In the genomic region with DNA sequence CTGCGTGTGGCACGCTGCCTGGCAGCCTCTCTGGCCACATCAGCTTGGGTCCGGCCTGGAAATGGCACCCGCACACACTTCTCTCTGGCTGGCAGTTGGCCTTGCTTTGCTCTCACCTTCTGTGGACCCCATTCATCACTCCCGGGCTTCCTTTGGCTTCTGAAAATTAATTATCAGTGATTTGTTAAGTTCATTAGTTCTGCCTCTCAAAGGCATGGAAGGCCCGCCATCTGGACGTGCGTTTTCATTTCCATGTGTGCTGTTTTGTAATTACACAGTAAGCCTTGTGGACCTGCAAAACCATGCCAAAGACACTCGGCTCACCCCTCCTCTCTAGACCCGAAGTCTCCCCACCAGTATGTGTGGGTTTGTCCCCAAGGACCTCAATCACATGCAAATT, we compare ENCODE assay signal across 16 mouse cellular contexts. TPM values are rescaled to one million over a fixed set of nuclear protein-coding genes. Genes with fewer than 3 reads are reported as not detected.
DNase-seq lines count a peak whose midpoint lies in the region; ATAC-seq lines count a peak whose summit lies in the region.
"Had no signal": no experiment of that assay in that cellular context is flagged by ENCODE, and none has a peak within 500 bp of the region (broad histone marks: within the 10 kb centered on the region; RNA-seq: fewer than 3 reads in every experiment).

No protein-coding gene starts in this region.

- 36% methylated on average over 10 of the region's 10 CpGs for WGBS in forebrain, embryonic 13.5 days
- WGBS in hindbrain, embryonic 12.5 days, result 37% methylated on average over 10 of the region's 10 CpGs
- WGBS in neural tube, embryonic 12.5 days, result 38% methylated on average over 10 of the region's 10 CpGs

- H3K4me3 ChIP-seq in forebrain, embryonic 13.5 days, result no peak overlapping the region
- H3K4me3 ChIP-seq in hindbrain, embryonic 12.5 days, result no peak overlapping the region
- no peak overlapping the region for H3K4me3 ChIP-seq in neural tube, embryonic 12.5 days
- H3K4me3 ChIP-seq: embryonic facial prominence, embryonic 15.5 days; heart, embryonic 12.5 days; liver, embryonic 12.5 days; stomach, embryonic 15.5 days had no signal

- no peaks in the 10 kb centered on the region for H3K36me3 ChIP-seq in forebrain, embryonic 13.5 days (ENCODE audit: poor library complexity, severe bottlenecking)
- H3K36me3 ChIP-seq in hindbrain, embryonic 12.5 days, result no peaks in the 10 kb centered on the region
- no peaks in the 10 kb centered on the region for H3K36me3 ChIP-seq in neural tube, embryonic 12.5 days
- H3K36me3 ChIP-seq: embryonic facial prominence, embryonic 15.5 days; G1E; heart, embryonic 12.5 days; liver, embryonic 12.5 days; stomach, embryonic 15.5 days had no signal

- peak; percentile 73 for DNase-seq in left cerebral cortex, postnatal 4 days
- no peak for DNase-seq in left cerebral cortex, adult 9 months (ENCODE audit: low spot score in 2 of 2)
- no peak for DNase-seq in lung, postnatal 14 days
- no peak for DNase-seq in spleen, postnatal 4 days (ENCODE audit: low spot score in 2 of 2)
- DNase-seq: gastrocnemius, postnatal 25 days; kidney, adult 8-10 months had no signal

- no peak overlapping the region for H3K9ac ChIP-seq in forebrain, embryonic 13.5 days
- H3K9ac ChIP-seq in hindbrain, embryonic 12.5 days, result no peak overlapping the region
- H3K9ac ChIP-seq in neural tube, embryonic 12.5 days, result no peak overlapping the region
- H3K9ac ChIP-seq: embryonic facial prominence, embryonic 15.5 days; heart, embryonic 12.5 days; liver, embryonic 12.5 days; stomach, embryonic 15.5 days had no signal

- no peaks in the 10 kb centered on the region for H3K9me3 ChIP-seq in forebrain, embryonic 13.5 days (replicated peaks)
- H3K9me3 ChIP-seq in hindbrain, embryonic 12.5 days (replicated peaks), result no peaks in the 10 kb centered on the region
- no peaks in the 10 kb centered on the region for H3K9me3 ChIP-seq in neural tube, embryonic 12.5 days
- H3K9me3 ChIP-seq: embryonic facial prominence, embryonic 15.5 days; G1E; heart, embryonic 12.5 days; liver, embryonic 12.5 days; stomach, embryonic 15.5 days had no signal

- intact Hi-C loops in left cerebral cortex, postnatal 4 days (cut with DNase I), result no loop called here

- no peaks in the 10 kb centered on the region for H3K27me3 ChIP-seq in forebrain, embryonic 13.5 days
- peaks cover 3% of the 10 kb centered on the region; the same call in 1 of the 2 replicates for H3K27me3 ChIP-seq in hindbrain, embryonic 12.5 days
- H3K27me3 ChIP-seq in neural tube, embryonic 12.5 days (replicated peaks), result peaks cover 12% of the 10 kb centered on the region
- H3K27me3 ChIP-seq: embryonic facial prominence, embryonic 15.5 days; stomach, embryonic 15.5 days had no signal

- H3K27ac ChIP-seq in forebrain, embryonic 13.5 days, result peak overlapping the region; percentile 67; the same call in 1 of the 2 replicates
- H3K27ac ChIP-seq in hindbrain, embryonic 12.5 days, result peak overlapping the region; percentile 56
- H3K27ac ChIP-seq in neural tube, embryonic 12.5 days, result no peak overlapping the region
- H3K27ac ChIP-seq: embryonic facial prominence, embryonic 15.5 days; liver, embryonic 12.5 days; stomach, embryonic 15.5 days had no signal

- H3K4me1 ChIP-seq in forebrain, embryonic 13.5 days, result peaks cover 83% of the 10 kb centered on the region
- peaks cover 69% of the 10 kb centered on the region for H3K4me1 ChIP-seq in hindbrain, embryonic 12.5 days
- peaks cover 72% of the 10 kb centered on the region for H3K4me1 ChIP-seq in neural tube, embryonic 12.5 days
- H3K4me1 ChIP-seq: stomach, embryonic 15.5 days had no signal

- H3K4me2 ChIP-seq in forebrain, embryonic 13.5 days, result no peak overlapping the region
- no peak overlapping the region for H3K4me2 ChIP-seq in hindbrain, embryonic 12.5 days (replicated peaks)
- 0 out of 2 replicates have a peak overlapping the region, but pooled peaks have one; percentile 14 for H3K4me2 ChIP-seq in neural tube, embryonic 12.5 days (replicated peaks)
- H3K4me2 ChIP-seq: embryonic facial prominence, embryonic 15.5 days; heart, embryonic 12.5 days; liver, embryonic 12.5 days; stomach, embryonic 15.5 days had no signal

- peak; percentile 28 for ATAC-seq in forebrain, embryonic 13.5 days
- ATAC-seq in hindbrain, embryonic 12.5 days (ENCODE audit: low FRiP score), result peak; percentile 46
- ATAC-seq in neural tube, embryonic 12.5 days (ENCODE audit: low FRiP score, low read depth), result 0 out of 2 replicates have a peak, but pooled peaks have one; percentile 10
- ATAC-seq: liver, embryonic 12.5 days; lung, postnatal 0 days had no signal

RNA-seq across cellular contexts. Expression of gene Slit1, which starts 53.4 kb away (rescaled TPM):
- total RNA-seq in left cerebral cortex, postnatal 4 days (2021), result 10 to 100 TPM; 56.8 to 70.8 TPM
- 13.9 and 14.4 TPM in 2 replicates for polyA plus RNA-seq in forebrain, embryonic 13.5 days (2015; fragmentation: Nextera tagmentation; extraction: Ambion mirVana)
- 28.9 and 31.9 TPM in 2 replicates for polyA plus RNA-seq in hindbrain, embryonic 12.5 days (2016; fragmentation: Nextera tagmentation; extraction: Ambion mirVana)
- 24.0 and 26.2 TPM in 2 replicates for polyA plus RNA-seq in neural tube, embryonic 12.5 days (2016; fragmentation: Nextera tagmentation; extraction: Ambion mirVana)
- total RNA-seq: hematopoietic stem cell, adult 5-6 weeks had no signal
